8 mouse cellular contexts compared by ENCODE assay signal in the genomic region with DNA sequence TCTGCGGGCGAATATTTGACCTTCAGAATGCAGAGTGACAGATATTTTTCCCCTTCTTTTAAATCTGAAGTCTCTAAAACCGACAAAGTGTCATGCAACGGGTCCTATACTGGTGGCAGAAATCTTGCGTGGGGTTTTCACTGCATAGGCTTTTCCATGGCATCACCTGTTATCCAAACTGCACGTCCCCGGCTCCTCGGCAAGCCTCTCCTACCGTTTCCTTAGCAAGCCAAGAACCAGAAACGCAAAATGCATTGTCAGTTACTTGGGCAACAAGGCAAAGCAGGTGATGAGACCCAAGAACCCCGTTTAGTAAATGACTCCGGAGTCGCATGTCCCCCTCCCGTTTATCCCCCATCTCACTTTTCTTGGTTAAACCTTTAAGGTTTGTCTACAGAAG. TPM values are rescaled to one million over a fixed set of nuclear protein-coding genes. Genes with fewer than 3 reads are reported as not detected.
A peak's percentile ranks its signal among the peaks of the same experiment; 100 is the strongest.
DNase-seq lines count a peak whose midpoint lies in the region; ATAC-seq and TF ChIP-seq lines count a peak whose summit lies in the region.

No protein-coding gene starts in this region.

- H3K9ac ChIP-seq in limb, embryonic 12.5 days (replicated peaks) = peak overlapping the region; percentile 96
- H3K9ac ChIP-seq in stomach, embryonic 14.5 days (replicated peaks; ENCODE audit: low read depth, low read length) = peak overlapping the region; percentile 90

- peak overlapping the region; percentile 98 for H3K27ac ChIP-seq in heart, embryonic 10.5 days
- no peak overlapping the region for H3K27ac ChIP-seq in thymus, adult 2 months (ENCODE audit: control insufficient read depth, insufficient read depth, low read length)
- H3K27ac ChIP-seq in limb, embryonic 12.5 days = peak overlapping the region; percentile 95
- H3K27ac ChIP-seq in stomach, embryonic 14.5 days (ENCODE audit: low read length) = peak overlapping the region; percentile 83

- H3K27me3 ChIP-seq in heart, embryonic 10.5 days (ENCODE audit: insufficient read depth, poor library complexity, severe bottlenecking) = no peaks in the 10 kb centered on the region
- H3K27me3 ChIP-seq in thymus, adult 2 months (ENCODE audit: control insufficient read depth, insufficient read depth, low read length) = no peaks in the 10 kb centered on the region
- no peaks in the 10 kb centered on the region for H3K27me3 ChIP-seq in limb, embryonic 12.5 days
- no peaks in the 10 kb centered on the region for H3K27me3 ChIP-seq in stomach, embryonic 14.5 days (ENCODE audit: control insufficient read depth, insufficient read depth, low read length)

- no peak for ATAC-seq in limb, embryonic 12.5 days (ENCODE audit: insufficient number of reproducible peaks, insufficient read depth, low FRiP score, low TSS enrichment, low read depth)
- no peak for ATAC-seq in stomach, embryonic 14.5 days (ENCODE audit: insufficient number of reproducible peaks, insufficient read depth, low FRiP score, low read depth)
- ATAC-seq in granulocyte monocyte progenitor cell, adult 5-6 weeks (replicated peaks; ENCODE audit: poor library complexity, severe bottlenecking) = no peak

- no peak for DNase-seq in heart, embryonic 10.5 days (ENCODE audit: low spot score)
- DNase-seq in heart, postnatal 4 days = no peak
- no peak for DNase-seq in thymus, adult 2 months
- no peak for DNase-seq in thymus, adult 18-20 months
- DNase-seq in urinary bladder, postnatal 14 days (ENCODE audit: low spot score) = no peak

- no peaks in the 10 kb centered on the region for H3K9me3 ChIP-seq in heart, embryonic 10.5 days
- H3K9me3 ChIP-seq in limb, embryonic 12.5 days = no peaks in the 10 kb centered on the region
- H3K9me3 ChIP-seq in stomach, embryonic 14.5 days (ENCODE audit: control insufficient read depth, low read depth, low read length) = no peaks in the 10 kb centered on the region

- 8% methylated on average over 14 of the region's 14 CpGs for WGBS in heart, embryonic 10.5 days
- 12% methylated on average over 14 of the region's 14 CpGs for WGBS in thymus, adult 2 months
- WGBS in limb, embryonic 12.5 days = 6% methylated on average over 14 of the region's 14 CpGs
- WGBS in stomach, embryonic 14.5 days = 3% methylated on average over 14 of the region's 14 CpGs

- no peak for TF ChIP-seq POLR2A in thymus, adult 2 months (IDR thresholded peaks at IDR 0.05; ENCODE audit: control insufficient read depth, extremely low read depth, insufficient read depth, low read length, poor library complexity)

- H3K4me1 ChIP-seq in heart, embryonic 10.5 days = peaks cover 46% of the 10 kb centered on the region
- peaks cover 7% of the 10 kb centered on the region for H3K4me1 ChIP-seq in thymus, adult 2 months (replicated peaks; ENCODE audit: control insufficient read depth, insufficient read depth, low read length)
- H3K4me1 ChIP-seq in limb, embryonic 12.5 days (replicated peaks) = peaks cover 11% of the 10 kb centered on the region
- peaks cover 12% of the 10 kb centered on the region for H3K4me1 ChIP-seq in stomach, embryonic 14.5 days (ENCODE audit: control insufficient read depth, insufficient read depth, low read length)

- TF ChIP-seq CTCF in thymus, adult 2 months (IDR thresholded peaks at IDR 0.05; ENCODE audit: borderline replicate concordance, control insufficient read depth, extremely low read depth, insufficient read depth, low read length, poor library complexity) = no peak

- H3K36me3 ChIP-seq in heart, embryonic 10.5 days = 0 out of 2 replicates have a peak, but pooled peaks cover 4% of the 10 kb centered on the region
- no peaks in the 10 kb centered on the region for H3K36me3 ChIP-seq in thymus, adult 2 months (ENCODE audit: control insufficient read depth, insufficient read depth, low read length)
- no peaks in the 10 kb centered on the region for H3K36me3 ChIP-seq in limb, embryonic 12.5 days
- H3K36me3 ChIP-seq in stomach, embryonic 14.5 days (ENCODE audit: control insufficient read depth, insufficient read depth, low read length) = no peaks in the 10 kb centered on the region

- peak overlapping the region; percentile 82 for H3K4me3 ChIP-seq in heart, embryonic 10.5 days
- peak overlapping the region; percentile 75 for H3K4me3 ChIP-seq in thymus, adult 2 months (ENCODE audit: control insufficient read depth, insufficient read depth, low read length)
- peak overlapping the region; percentile 83 for H3K4me3 ChIP-seq in limb, embryonic 12.5 days (replicated peaks)
- H3K4me3 ChIP-seq in stomach, embryonic 14.5 days (ENCODE audit: low read depth, low read length) = peak overlapping the region; percentile 78

- peak overlapping the region; percentile 84 for H3K4me2 ChIP-seq in limb, embryonic 12.5 days
- peak overlapping the region; percentile 72 for H3K4me2 ChIP-seq in stomach, embryonic 14.5 days (replicated peaks; ENCODE audit: low read depth, low read length)

RNA-seq across cellular contexts. Expression of a gene that starts 0.8 kb away (rescaled TPM):
- polyA plus RNA-seq in heart, embryonic 10.5 days (2016; fragmentation: Nextera tagmentation; extraction: Ambion mirVana) = 25.5 and 33.7 TPM in 2 replicates
- total RNA-seq in heart, postnatal 4 days (2021) = 100 to 1,000 TPM; 101 to 105 TPM
- polyA plus RNA-seq in thymus, adult 2 months (2012; rRNA removed) = 22.9 and 26.8 TPM in 2 replicates
- 26.9 and 28.6 TPM in 2 replicates for polyA plus RNA-seq in limb, embryonic 12.5 days (2016; fragmentation: Nextera tagmentation; extraction: Ambion mirVana)
- 28.7 and 31.6 TPM in 2 replicates for polyA plus RNA-seq in stomach, embryonic 14.5 days (2014; fragmentation: Nextera tagmentation; extraction: Ambion mirVana)
- total RNA-seq in granulocyte monocyte progenitor cell, adult 5-6 weeks (2014; fragmentation: Nextera tagmentation) = 20.5 and 20.9 TPM in 2 replicates
- total RNA-seq in granulocyte monocyte progenitor cell, adult 5-6 weeks (2017) = 14.2 and 23.8 TPM in 2 replicates

RNA-seq across cellular contexts. Expression of a gene that starts 53.4 kb away (rescaled TPM):
- polyA plus RNA-seq in heart, embryonic 10.5 days (2016; fragmentation: Nextera tagmentation; extraction: Ambion mirVana) = 19.5 and 27.1 TPM in 2 replicates
- total RNA-seq in heart, postnatal 4 days (2021) = 10 to 100 TPM; 11.6 to 13.7 TPM
- polyA plus RNA-seq in thymus, adult 2 months (2012; rRNA removed) = 30.9 and 37.8 TPM in 2 replicates
- polyA plus RNA-seq in limb, embryonic 12.5 days (2016; fragmentation: Nextera tagmentation; extraction: Ambion mirVana) = 32.5 and 34.5 TPM in 2 replicates
- polyA plus RNA-seq in stomach, embryonic 14.5 days (2014; fragmentation: Nextera tagmentation; extraction: Ambion mirVana) = 19.1 and 23.5 TPM in 2 replicates
- total RNA-seq in granulocyte monocyte progenitor cell, adult 5-6 weeks (2014; fragmentation: Nextera tagmentation) = 5.2 and 10.2 TPM in 2 replicates
- total RNA-seq in granulocyte monocyte progenitor cell, adult 5-6 weeks (2017) = 17.1 and 20.9 TPM in 2 replicates
